ENCODE assay signal across 8 mouse cellular contexts in genomic region chr11:115514238-115514663, GRCm38 (mm10). TPM values are rescaled to one million over a fixed set of nuclear protein-coding genes. Genes with fewer than 3 reads are reported as not detected.
DNase-seq lines count a peak whose midpoint lies in the region; ATAC-seq and TF ChIP-seq lines count a peak whose summit lies in the region.

Gene Jpt1, minus strand, starts transcription at chr11:115514387.

- no peak for TF ChIP-seq CTCF in kidney, adult 2 months (conservative IDR thresholded peaks at IDR 0.05; ENCODE audit: insufficient read depth, insufficient read length, low read depth, low read length)
- TF ChIP-seq CTCF in spleen, adult 2 months (IDR thresholded peaks at IDR 0.05; ENCODE audit: extremely low read depth, insufficient read depth, insufficient read length, insufficient replicate concordance), result no peak

- peak within 1 kb of the TSS; percentile 98 for H3K9ac ChIP-seq in embryonic facial prominence, embryonic 13.5 days
- peak within 1 kb of the TSS; percentile 92 for H3K9ac ChIP-seq in limb, embryonic 12.5 days (replicated peaks)
- peak within 1 kb of the TSS; percentile 98 for H3K9ac ChIP-seq in midbrain, embryonic 15.5 days

- under 1% methylated on average over 24 of the region's 24 CpGs for WGBS in embryonic facial prominence, embryonic 13.5 days
- whole genome bisulfite sequencing in kidney, adult 2 months, result under 1% methylated on average over 24 of the region's 24 CpGs
- WGBS in limb, embryonic 12.5 days, result under 1% methylated on average over 24 of the region's 24 CpGs
- WGBS in midbrain, embryonic 15.5 days, result under 1% methylated on average over 24 of the region's 24 CpGs
- WGBS in spleen, adult 2 months, result 0% methylated on average over 24 of the region's 24 CpGs

- peak within 1 kb of the TSS; percentile 85 for H3K27ac ChIP-seq in embryonic facial prominence, embryonic 13.5 days
- 0 out of 2 replicates have a peak within 1 kb of the TSS, but pooled peaks have one; percentile 24 for H3K27ac ChIP-seq in kidney, adult 2 months (ENCODE audit: insufficient read depth, low read depth, low read length)
- H3K27ac ChIP-seq in limb, embryonic 12.5 days, result peak within 1 kb of the TSS; percentile 83
- peak within 1 kb of the TSS; percentile 92 for H3K27ac ChIP-seq in midbrain, embryonic 15.5 days
- H3K27ac ChIP-seq in spleen, adult 2 months (ENCODE audit: insufficient read depth, low read length), result peak within 1 kb of the TSS; percentile 86

- H3K4me1 ChIP-seq in embryonic facial prominence, embryonic 13.5 days, result peaks cover 38% of the 10 kb centered on the region
- peaks cover 3% of the 10 kb centered on the region for H3K4me1 ChIP-seq in kidney, adult 2 months (ENCODE audit: control insufficient read depth, insufficient read depth, low read length)
- H3K4me1 ChIP-seq in limb, embryonic 12.5 days (replicated peaks), result peaks cover 37% of the 10 kb centered on the region
- peaks cover 25% of the 10 kb centered on the region for H3K4me1 ChIP-seq in midbrain, embryonic 15.5 days
- H3K4me1 ChIP-seq in spleen, adult 2 months (ENCODE audit: control insufficient read depth, insufficient read depth, insufficient read length), result peaks cover 25% of the 10 kb centered on the region; the same call in 1 of the 2 replicates

- H3K9me3 ChIP-seq in embryonic facial prominence, embryonic 13.5 days, result no peaks in the 10 kb centered on the region
- no peaks in the 10 kb centered on the region for H3K9me3 ChIP-seq in limb, embryonic 12.5 days
- H3K9me3 ChIP-seq in midbrain, embryonic 15.5 days, result no peaks in the 10 kb centered on the region

- peak within 1 kb of the TSS; percentile 94 for H3K4me2 ChIP-seq in embryonic facial prominence, embryonic 13.5 days
- H3K4me2 ChIP-seq in limb, embryonic 12.5 days, result peak within 1 kb of the TSS; percentile 95
- peak within 1 kb of the TSS; percentile 69 for H3K4me2 ChIP-seq in midbrain, embryonic 15.5 days

- H3K4me3 ChIP-seq in embryonic facial prominence, embryonic 13.5 days, result peak within 1 kb of the TSS; percentile 95
- H3K4me3 ChIP-seq in kidney, adult 2 months (ENCODE audit: insufficient read depth, low read depth, low read length), result peak within 1 kb of the TSS; percentile 84
- H3K4me3 ChIP-seq in limb, embryonic 12.5 days (replicated peaks), result peak within 1 kb of the TSS; percentile 73
- H3K4me3 ChIP-seq in midbrain, embryonic 15.5 days, result peak within 1 kb of the TSS; percentile 86
- H3K4me3 ChIP-seq in spleen, adult 2 months (ENCODE audit: extremely low read depth, insufficient read depth, insufficient read length), result peak within 1 kb of the TSS; percentile 85

- no peaks in the 10 kb centered on the region for H3K27me3 ChIP-seq in embryonic facial prominence, embryonic 13.5 days
- H3K27me3 ChIP-seq in kidney, adult 2 months (replicated peaks; ENCODE audit: control insufficient read depth, insufficient read depth, low read length), result no peaks in the 10 kb centered on the region
- H3K27me3 ChIP-seq in limb, embryonic 12.5 days, result no peaks in the 10 kb centered on the region
- no peaks in the 10 kb centered on the region for H3K27me3 ChIP-seq in midbrain, embryonic 15.5 days (replicated peaks)
- H3K27me3 ChIP-seq in spleen, adult 2 months (ENCODE audit: control insufficient read depth, insufficient read depth, low read length), result no peaks in the 10 kb centered on the region

- peak; percentile 94 for DNase-seq in 3134 (ENCODE audit: extremely low read depth, insufficient read length, low spot score)
- peak; percentile 93 to 98 for DNase-seq in adrenal gland, postnatal 36 days
- peak; percentile 99 to 100 for DNase-seq in heart, adult 18-20 months
- DNase-seq in kidney, adult 2 months, result peak; percentile 99
- DNase-seq in spleen, adult 2 months (ENCODE audit: low read depth in 1 of 2, low spot score in 2 of 2), result peak; percentile 94 to 95

- peak; percentile 95 for ATAC-seq in embryonic facial prominence, embryonic 13.5 days (ENCODE audit: insufficient number of reproducible peaks, insufficient read depth, low FRiP score, low TSS enrichment, low read depth)
- peak; percentile 95 for ATAC-seq in limb, embryonic 12.5 days (ENCODE audit: insufficient number of reproducible peaks, insufficient read depth, low FRiP score, low TSS enrichment, low read depth)
- peak; percentile 97 for ATAC-seq in midbrain, embryonic 15.5 days (replicated peaks)

- TF ChIP-seq POLR2A in kidney, adult 2 months (IDR thresholded peaks at IDR 0.05; ENCODE audit: low read depth, low read length), result peak; percentile 99
- peak; percentile 100 for TF ChIP-seq POLR2A in spleen, adult 2 months (IDR thresholded peaks at IDR 0.05; ENCODE audit: low read depth, low read length)

- H3K36me3 ChIP-seq in embryonic facial prominence, embryonic 13.5 days, result no peaks in the 10 kb centered on the region
- H3K36me3 ChIP-seq in kidney, adult 2 months (ENCODE audit: control insufficient read depth, insufficient read depth, low read length), result no peaks in the 10 kb centered on the region
- H3K36me3 ChIP-seq in limb, embryonic 12.5 days, result no peaks in the 10 kb centered on the region
- H3K36me3 ChIP-seq in midbrain, embryonic 15.5 days (replicated peaks), result no peaks in the 10 kb centered on the region
- no peaks in the 10 kb centered on the region for H3K36me3 ChIP-seq in spleen, adult 2 months (ENCODE audit: control insufficient read depth, insufficient read depth, low read length)

RNA-seq across cellular contexts. Expression of gene Jpt1, which starts in this region (rescaled TPM):
- total RNA-seq in adrenal gland, postnatal 36 days (2021), result 100 to 1,000 TPM in 1 of 2 experiments, 10 to 100 TPM in 1; 80.5 to 106 TPM
- polyA plus RNA-seq in embryonic facial prominence, embryonic 13.5 days (2015; fragmentation: Nextera tagmentation; extraction: Ambion mirVana), result 566 and 584 TPM in 2 replicates
- total RNA-seq in heart, adult 18-20 months (2021), result 100 to 1,000 TPM; 114 to 148 TPM
- 62.9 and 64.9 TPM in 2 replicates for polyA plus RNA-seq in kidney, adult 2 months (2012; rRNA removed)
- polyA plus RNA-seq in limb, embryonic 12.5 days (2016; fragmentation: Nextera tagmentation; extraction: Ambion mirVana), result 512 and 557 TPM in 2 replicates
- polyA plus RNA-seq in midbrain, embryonic 15.5 days (2015; fragmentation: Nextera tagmentation; extraction: Ambion mirVana), result 1,600 and 1,616 TPM in 2 replicates
- 178 and 269 TPM in 2 replicates for polyA plus RNA-seq in spleen, adult 2 months (2012; rRNA removed)

Comparison
In these comparisons a context has a peak if more than half of its experiments do, and no peak if none do; other contexts are left out.
1. Peak in every context shown above with its lines: DNase-seq, ATAC-seq, H3K4me3 ChIP-seq and H3K27ac ChIP-seq.
2. H3K27ac ChIP-seq: peak in every context shown above with its lines; median percentile 92 in midbrain, embryonic 15.5 days; 86 in spleen, adult 2 months; 85 in embryonic facial prominence, embryonic 13.5 days; 83 in limb, embryonic 12.5 days; 24 in kidney, adult 2 months.